Mouse (Mus musculus) left cerebral cortex, adult 8-10 months (tissue): ENCODE data around the gene Olfr520. TPM values are rescaled to one million over a fixed set of nuclear protein-coding genes. Genes with fewer than 3 reads are reported as not detected.
"Not testable (repeated sequence)": the region's sequence is repeated elsewhere in the genome, so short reads cannot be mapped to it uniquely, and the experiment has no call there.

ENCODE experiments used
- DNase-seq, 2 experiments: peaks; one replicate each; pipeline ENCODE4 v3.0.0; 2022; ENCODE audit warnings: low spot score in 2 of 2
- total RNA-seq, 4 experiments: library from RNA; stranded (reverse); gene quantifications; 2 replicates each; pipeline ENCODE4 v1.2.4; 2022

Olfr520 gene
- under 1 TPM in 1 of 4 experiments, not detected in 3; 0.46 TPM for total RNA-seq

DNA sequence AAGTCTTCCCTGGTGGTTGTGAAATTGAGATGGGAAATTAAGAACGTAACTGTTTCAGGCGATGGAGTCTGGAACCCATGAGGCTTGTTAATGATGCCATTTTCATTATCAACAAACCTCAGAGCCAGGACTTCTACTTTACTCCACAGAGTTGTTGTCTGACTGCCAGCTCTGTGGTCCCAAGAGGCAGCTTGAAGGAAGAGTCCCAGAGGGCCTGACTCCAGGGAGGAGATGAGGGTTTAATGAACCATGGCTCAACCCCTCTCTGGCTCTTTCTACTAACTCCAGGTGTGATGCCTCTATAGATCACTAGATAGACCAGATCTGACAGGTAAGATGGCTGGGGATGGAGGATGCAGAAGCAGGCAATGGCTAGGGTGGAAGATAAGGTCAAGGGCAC, at the start of gene Olfr520:
Olfr520 (plus strand) TSS at position 301 of the 400 bp plus-strand sequence.
- no peak for DNase-seq

DNA sequence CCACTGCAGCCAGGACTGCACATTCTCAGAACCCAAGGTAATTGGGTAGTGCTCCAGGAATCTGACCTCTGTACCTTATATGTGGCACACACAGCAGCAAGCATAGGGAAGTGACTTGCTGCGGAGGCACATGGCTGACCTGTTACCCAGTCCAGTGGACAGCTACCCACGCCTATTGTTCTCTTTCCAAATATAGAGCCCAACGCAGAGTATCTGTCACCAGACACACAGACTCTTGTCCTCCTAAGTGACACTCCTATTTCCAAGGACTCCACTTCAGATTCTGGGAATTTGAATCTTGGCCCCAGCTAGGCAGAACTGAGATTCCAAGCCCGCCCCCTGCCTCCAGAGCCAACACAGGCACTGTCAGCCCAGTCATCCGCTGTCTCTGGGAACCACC, 49.3 kb upstream of the Olfr520 start:
- DNase-seq: no peak

DNA sequence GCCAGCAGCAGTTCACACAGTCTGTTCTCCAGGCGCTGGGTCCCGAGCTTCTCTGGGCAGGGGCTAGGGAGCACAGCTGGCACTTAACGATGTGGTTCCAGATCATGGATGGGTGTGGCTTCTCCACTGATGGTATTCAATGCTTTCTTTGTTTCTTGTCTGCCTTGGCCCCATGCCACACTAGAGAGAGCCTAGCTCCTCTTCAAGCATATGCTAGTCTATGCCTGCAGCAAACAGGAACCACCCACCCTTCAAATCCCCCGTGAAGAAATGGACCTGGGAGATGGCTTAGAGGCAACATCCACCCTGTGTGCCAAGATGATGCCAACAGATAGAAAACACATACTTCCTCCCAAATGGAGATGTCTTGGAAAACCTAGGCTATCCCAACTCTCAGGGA, 46.0 kb upstream of the Olfr520 start:
- peak in 1 of 2 experiments; percentile 58 for DNase-seq

DNA sequence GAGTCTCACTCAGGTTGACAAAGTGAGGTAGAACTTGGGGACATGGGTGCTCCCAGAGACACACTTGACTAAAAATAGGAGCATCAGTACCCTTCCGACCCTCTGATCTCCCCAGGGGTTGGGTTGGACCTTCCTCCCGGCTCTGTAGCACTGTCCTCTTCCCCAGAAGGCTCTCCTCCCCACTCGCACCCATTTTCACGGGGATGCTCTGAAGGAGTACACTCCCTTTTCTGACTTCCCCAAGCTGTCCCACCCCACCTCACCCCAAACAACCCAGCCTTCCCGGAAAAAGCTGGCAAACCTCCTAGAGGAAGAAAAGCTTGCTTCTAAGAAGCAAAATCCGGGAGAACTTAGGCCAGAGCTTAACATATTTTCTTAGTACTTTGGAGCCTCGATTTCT, 39.3 kb upstream of the Olfr520 start:
- DNase-seq: no peak

DNA sequence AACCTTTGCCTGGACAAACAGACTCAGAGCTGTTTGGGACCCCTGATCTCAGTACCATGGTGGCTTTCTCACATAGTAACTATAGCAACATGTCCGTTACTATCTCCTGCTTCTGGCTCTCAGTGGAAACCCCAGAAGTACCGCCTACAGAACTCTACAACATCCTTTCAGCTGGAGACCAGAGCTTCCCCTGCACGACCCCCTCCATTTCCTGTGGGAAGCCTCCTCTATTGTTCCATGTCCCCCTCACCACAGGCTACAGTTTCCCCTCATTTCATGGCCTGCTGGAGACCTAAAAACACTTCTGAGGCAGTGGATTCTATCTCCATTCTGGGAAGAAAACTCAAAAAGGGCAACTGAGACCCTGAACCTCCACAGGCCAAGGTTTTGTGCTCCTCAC, 37.7 kb upstream of the Olfr520 start:
- no peak for DNase-seq

DNA sequence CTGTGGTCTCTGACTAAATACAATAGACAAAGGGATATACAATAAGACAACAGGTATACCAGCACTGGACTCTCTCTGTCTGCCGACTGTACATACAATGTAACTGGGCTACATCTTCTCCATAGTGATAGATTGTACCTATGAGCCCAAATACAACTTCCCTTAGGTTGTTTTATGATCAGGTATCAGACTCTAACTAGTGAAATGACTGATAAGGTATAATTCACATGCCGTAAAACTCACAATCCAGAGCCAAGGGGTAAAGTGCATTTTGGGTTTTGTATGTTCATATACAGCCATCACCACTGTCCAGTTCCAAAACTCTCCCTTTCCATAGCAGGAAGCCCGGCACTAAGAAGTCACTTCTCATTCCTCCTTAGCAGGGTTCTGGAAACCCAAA, 36.7 kb upstream of the Olfr520 start:
- no peak for DNase-seq

DNA sequence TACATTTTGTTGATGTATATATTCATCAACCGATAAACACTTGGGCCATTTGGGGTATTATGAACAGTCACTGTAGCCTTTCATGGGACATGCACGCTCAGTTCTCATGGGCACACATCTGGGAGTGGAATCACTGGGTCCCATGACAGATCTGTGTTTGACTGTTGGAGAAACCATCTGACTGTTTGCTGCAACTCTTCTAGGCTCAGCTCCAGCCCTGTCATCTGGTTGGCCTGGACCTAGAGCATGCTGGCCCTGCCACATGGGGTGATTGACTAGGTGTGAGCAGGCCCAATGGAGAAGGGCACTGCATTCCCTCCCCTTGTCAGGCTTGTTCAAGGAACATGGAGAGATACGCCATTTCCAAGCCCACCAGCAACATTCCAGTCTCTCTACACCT, 36.1 kb upstream of the Olfr520 start:
- DNase-seq: no peak

DNA sequence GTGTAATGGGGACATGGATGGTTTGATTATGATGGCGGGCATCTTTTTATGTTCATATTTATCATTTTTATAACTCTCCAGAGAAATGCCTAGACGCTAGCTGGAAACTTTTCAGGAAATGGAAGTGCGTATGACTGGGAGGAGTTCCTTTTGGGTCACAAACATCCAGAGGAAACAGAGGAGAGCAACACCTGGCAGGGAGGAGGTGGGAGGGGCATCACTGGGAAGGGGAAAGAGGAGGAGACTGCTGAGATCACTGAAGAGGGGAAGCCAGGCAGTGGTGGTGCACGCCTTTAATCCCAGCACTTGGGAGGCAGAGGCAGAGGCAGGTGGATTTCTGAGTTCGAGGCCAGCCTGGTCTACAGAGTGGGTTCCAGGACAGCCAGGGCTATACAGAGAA, 35.6 kb upstream of the Olfr520 start:
- DNase-seq: not testable (repeated sequence)

DNA sequence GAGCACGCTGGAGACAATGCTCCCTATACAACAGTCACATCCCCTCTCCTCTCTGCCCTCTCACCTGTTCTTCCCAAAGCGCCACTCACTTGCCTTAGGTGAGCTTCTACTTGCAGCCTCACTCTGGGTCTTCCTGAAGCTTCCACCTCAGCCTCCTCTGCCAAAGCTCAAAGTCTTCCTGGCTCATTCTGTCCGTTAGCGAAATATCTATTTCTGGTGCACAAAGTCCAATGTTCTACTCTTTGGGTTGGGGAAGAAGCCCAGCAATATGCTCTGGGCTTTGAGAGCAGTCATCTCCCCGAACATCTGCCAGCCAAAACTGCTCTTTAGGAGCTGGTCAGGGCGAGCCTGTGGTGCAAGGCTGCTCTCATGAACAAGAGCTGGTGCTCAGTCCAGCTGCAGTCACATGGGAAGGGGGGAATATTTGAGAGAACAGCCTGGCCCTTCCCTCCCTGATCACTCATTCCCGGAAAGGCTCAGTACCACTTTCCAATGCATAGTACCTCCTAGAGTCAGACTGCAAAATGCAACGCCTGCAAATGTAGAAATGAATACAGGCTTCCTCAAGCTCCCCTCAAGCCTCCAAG, 34.5 kb upstream of the Olfr520 start:
- DNase-seq: no peak

DNA sequence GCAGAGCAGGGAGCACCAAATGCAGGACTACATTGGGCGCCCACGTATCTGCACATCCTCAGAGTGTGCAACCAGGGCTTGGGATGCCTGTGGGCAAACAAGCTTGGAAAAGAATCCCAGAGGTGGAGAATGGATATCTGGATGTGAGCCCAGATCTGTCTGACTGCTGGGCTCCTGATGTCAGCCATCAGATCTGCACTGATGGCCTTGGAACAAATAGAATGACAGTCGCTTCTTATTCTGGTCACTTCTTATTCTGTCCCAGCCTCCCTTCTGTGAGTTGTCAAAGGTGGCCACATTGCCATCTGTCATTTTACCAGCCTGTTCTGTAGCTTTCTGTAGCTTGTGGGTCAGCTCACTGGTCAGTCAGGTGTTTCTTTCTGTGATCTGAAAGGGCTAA, 31.5 kb upstream of the Olfr520 start:
- DNase-seq: no peak

DNA sequence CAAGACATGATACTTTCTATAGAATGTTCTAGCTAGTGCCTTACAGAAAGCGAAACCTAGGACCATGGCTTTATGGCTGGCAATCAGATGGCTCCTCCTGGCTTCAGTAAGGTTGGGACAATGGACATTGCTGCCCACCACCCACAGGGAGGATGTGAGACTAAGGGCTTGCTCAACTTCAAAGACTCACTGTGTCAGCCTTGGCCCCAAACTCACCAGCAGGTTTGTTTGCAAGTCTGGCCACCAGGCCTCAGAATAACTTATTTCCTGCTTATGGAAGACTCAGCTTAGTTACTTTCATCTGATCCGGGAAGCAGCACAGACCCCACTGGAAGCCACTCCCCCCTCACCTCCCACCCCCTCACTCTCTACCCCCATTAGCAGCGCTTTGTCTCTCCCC, 31.0 kb upstream of the Olfr520 start:
- DNase-seq: no peak

DNA sequence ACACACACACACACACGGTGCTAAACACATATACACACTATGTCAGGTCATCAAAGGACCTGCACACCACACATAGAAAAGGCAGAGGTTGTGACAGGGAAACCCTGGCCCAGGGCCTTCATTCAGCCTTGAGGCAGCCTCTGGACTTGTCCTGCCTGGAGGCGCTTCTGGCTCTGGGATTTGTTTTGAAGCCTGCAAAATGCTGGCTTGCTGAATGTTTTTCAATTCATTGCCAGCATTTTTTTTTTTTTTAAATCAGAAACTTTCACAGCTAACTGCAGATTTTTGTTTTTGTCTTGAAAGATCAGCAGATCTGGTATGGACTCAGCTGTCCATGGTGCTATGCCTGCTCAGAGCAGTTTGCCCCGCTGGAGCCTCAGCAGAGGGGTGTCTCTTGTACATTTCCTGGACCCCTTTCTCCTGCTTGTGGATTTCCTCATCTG, 30.3 kb upstream of the Olfr520 start:
- no peak for DNase-seq

DNA sequence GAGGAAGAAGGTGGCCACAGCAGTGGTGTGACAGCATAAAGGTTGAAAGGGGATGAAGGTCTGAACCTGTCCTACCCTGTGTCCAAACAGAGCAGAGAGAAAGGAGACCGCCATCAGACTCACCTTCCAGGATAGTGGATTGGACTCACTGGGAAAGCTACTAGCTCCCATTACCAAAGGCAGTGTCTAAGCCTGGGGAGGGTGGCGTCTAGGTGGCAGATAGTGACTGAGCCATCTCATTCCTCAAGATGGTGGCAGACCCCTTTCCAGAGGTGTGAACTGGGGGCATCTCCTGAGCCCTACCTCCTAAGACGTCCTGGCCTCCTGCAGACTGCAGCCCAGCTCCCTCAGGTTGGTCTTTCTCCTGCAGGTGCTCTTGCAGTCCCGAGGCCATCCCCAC, 29.4 kb upstream of the Olfr520 start:
- DNase-seq: no peak

DNA sequence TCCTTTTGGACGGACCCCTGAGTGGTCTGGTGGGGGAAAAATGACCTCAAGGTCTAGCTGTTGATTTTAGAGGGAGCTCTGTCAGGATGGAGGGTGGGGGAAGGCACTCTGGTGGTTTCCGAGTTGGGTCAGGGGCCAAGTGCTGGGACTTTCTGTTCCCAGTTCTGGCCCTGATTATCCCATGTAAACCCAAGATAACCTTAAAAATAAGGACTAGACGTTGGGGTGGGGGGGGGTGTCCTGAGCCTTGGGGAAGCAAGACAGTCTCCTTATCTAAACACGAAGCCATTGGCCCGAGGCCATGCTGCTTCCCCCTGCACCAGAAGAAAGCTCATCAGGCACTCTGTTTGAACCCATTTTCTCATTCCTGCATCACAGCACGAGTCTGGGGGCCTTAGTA, 27.9 kb upstream of the Olfr520 start:
- DNase-seq: no peak

DNA sequence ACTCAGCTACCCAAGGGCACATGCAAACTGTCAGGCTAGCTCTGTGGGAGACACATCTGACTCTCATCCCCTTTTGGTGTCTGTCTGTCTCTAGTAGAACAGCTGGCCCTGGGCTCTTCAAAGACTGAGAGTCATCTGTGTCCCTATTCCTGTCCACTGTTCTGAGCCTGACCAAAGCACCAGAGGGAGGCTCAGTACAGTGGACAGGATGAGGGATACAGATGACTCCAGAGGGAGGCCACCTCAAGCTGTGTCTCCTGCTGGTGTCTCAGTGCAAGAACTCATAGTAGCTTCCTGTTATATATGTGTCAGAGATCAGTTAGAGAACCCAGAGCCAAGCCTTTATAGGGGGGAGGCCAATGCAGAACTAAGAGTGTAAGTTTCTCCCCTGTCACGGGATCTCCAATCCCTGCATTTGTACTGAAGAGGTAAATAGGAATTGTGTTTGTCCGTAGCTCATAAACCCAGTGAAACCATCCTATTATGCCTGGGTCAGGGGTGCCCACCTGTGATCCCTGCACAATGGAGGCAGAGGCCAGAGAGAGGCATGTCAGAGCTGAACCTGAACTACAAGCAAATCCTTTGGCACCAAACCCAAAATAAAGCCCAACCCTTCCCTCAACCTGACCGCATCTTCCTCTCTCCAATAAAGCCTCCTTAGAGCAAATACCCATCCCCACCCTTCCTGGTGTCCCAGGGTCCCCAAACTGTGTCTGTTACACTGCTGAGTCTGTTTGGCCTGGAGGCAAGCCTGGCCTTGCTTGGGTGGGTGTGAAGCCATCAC, 25.1 kb upstream of the Olfr520 start:
- DNase-seq: no peak

DNA sequence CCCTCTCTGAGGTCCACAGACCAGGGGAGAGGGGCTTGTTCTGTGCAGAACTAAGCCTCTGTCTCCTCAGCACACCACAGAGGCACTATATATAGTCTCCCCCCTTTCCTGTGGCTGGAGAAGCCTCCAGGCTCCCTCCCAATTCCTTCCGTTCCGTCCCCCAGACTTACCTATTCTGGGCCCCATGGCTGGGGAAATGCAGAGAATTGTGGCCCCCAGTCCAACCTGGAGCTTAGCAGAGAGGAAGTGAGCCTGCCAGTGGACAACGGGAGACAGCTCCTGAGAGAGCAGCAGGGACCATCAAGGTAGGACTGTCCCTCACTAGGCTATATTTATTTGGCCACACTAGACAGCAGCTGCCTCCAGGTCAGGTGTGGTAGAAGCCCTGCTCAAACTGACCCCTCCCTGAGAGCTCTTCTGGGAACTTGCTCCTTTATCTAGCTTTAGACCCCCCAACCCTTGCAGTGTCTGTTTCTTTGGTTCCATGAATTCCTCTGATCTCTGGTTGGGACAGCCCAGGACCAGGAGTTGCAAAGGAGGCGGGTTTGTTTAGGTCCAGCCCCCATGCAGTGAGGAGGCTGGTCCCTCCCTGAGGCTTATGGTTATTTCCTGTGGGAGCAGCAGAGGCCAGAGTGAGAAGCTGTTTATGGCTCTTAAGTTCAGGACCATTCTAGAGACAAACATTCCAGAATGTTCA, 23.6 kb upstream of the Olfr520 start:
- no peak for DNase-seq

DNA sequence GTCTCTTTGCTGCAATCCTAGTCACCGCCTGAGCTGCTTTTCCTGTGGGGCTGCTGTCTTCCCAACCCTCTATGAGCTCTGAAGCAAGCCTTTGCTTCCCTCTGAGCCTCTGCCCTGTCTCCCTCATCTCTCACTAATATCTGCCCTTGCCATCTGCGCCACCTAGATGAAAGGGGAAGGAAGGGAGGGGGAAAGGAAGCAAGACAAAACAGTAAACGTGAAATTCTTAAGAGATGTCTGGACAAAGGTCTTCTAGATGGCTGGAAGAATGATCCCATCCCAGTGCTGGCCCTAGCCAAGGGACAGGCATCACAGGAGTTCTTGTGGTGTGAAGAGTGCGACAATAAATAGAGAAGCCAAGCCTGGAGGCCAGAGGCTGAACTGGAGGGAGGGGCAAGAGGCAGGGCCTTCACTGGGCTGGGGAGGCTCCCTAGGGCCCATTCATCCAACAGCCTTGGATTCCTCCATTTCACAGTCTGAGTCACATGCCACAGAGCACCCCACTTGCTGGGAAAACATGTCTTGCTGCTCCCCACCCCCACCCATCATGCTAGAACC, 23.0 kb upstream of the Olfr520 start:
- DNase-seq: no peak

DNA sequence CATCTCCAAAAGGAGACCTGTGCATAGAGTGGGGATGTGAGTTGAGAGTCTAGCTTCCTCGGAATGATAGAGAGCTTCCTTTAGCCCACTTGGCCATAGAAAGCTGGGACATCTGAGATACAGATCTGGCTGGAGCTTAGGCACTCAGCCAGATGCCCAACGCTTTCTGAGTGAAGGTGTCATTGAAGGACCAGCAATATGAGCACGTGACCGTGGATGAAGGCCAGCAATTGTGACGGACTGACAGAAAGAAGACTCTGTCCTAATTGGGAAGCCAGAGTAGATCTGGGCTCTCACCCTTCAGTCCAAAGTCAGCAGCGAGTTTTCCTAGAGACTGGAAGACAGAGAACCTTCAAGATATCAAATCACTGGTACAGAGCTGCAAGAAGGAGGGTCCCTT, 22.4 kb upstream of the Olfr520 start:
- no peak for DNase-seq

DNA sequence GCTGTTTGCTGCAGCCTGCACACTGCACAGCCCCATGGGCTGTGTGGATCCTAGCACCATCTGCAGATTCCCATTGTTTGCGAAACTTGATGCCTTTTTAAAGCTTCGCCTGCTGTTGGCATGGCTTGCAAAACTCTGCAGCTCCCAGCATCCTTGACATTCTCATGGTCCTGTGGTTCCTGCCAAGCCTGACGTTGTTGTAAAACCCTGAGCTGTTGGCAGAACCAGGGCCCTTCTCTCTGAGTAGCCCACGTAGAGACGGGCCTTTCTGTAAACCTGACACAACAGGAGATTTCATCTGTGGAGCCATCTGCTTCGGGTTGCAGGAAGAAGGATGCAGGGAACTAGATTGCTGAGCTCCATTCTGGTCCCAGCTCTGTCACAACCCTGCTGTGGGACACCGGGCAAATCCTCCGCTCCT, 21.8 kb upstream of the Olfr520 start:
- peak in 1 of 2 experiments; percentile 89 for DNase-seq

DNA sequence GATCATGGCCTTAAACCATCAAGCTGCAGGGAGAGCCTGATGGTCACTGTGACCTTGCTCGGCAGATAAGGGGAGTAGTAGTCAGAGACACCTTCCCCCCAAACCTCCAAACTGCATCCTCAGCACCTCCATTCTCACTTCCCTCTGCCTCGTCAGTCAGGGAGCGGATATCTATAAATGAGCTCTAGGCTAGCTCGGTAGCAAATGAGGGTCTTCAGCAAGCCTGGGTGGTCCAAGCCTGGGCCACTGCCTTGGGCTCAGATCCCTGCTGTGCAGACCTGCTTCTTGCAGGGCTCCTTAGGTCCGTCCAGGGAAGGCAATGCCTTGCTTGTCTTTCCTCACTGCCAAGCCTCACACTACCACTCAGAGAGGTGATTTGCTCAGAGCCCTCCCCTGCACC, 21.3 kb upstream of the Olfr520 start:
- DNase-seq: no peak

DNA sequence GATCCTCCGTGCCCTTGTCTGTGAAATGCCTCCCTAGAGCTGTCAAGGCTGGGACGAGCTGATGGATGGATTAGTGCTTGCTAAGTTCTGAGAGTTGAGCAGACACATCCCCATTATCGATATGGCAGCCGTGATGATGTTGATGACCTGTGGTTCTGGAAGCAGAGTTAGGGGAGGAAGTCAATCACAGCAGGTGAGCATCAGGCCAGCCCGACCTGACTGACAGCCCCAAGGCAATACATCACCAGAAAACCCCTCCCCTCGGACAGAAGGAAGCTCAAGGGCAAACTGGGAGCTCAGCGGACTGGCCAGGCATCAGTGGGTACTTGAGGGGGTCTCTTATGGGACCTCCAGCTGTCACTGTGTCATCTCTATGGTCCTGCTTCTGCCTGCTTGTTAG, 20.1 kb upstream of the Olfr520 start:
- DNase-seq: no peak

DNA sequence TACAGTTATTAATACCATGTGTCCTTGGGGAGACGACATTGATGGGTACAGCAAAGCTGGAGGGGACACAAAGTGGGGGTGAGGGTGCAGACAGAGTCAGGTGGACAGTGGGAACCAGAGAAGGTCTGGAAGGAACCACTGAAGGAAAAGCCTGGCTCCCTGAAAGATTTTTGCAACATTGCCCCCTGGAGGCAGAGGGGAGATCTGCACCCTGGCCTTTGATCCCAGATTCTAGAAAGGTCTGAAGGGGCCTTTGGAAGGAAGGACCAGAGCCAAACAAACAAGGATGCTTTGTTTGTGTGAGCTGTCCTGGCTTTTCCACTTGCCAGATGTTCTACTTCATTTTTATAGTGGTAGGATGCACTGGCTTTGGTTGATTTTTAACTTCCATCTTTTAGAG, 19.6 kb upstream of the Olfr520 start:
- peak in 1 of 2 experiments; percentile 38 for DNase-seq
